Mouse (Mus musculus) lung, postnatal 0 days (tissue): ENCODE measurements around the gene Mdga1. TPM values are rescaled to one million over a fixed set of nuclear protein-coding genes. Genes with fewer than 3 reads are reported as not detected.

Experiments used
- ATAC-seq: fragments of 200-750 bp; cut with Nextera tagmentation; 2 replicates; pipeline ENCODE4 v1.8.0; 2017; ENCODE audit warnings: moderate library complexity
- DNase-seq: peaks from one replicate; pipeline ENCODE4 v3.0.0-alpha.2; 2016; ENCODE audit warnings: low spot score
- H3K27ac ChIP-seq: fragments of 300-500 bp; sonication (generic); 2 replicates; pipeline ENCODE4 v1.5.1; 2014; ENCODE audit warnings: antibody characterized with exemption, mild to moderate bottlenecking, low read length, mixed read lengths
- H3K27me3 ChIP-seq: fragments of 300-500 bp; sonication (generic); replicated peaks from 2 replicates; pipeline ENCODE4 v1.6.1; 2014; ENCODE audit warnings: low read length, mixed read lengths; ENCODE audit not compliant: insufficient read depth
- H3K36me3 ChIP-seq: fragments of 300-500 bp; sonication (generic); 2 replicates; pipeline ENCODE4 v1.6.1; 2014; ENCODE audit warnings: low read length, mixed read lengths; ENCODE audit not compliant: insufficient read depth
- H3K4me1 ChIP-seq: fragments of 300-500 bp; sonication (generic); 2 replicates; pipeline ENCODE4 v1.6.1; 2014; ENCODE audit warnings: antibody characterized with exemption, low read depth, low read length, mixed read lengths; ENCODE audit not compliant: insufficient read depth
- H3K4me2 ChIP-seq: fragments of 300-500 bp; sonication (generic); replicated peaks from 2 replicates; pipeline ENCODE4 v1.6.1; 2014; ENCODE audit warnings: low read depth, mild to moderate bottlenecking, low read length, moderate library complexity, mixed read lengths
- H3K4me3 ChIP-seq: fragments of 300-500 bp; sonication (generic); 2 replicates; pipeline ENCODE4 v1.5.1; 2014; ENCODE audit warnings: low read depth, low read length
- H3K9ac ChIP-seq: fragments of 300-500 bp; sonication (generic); replicated peaks from 2 replicates; pipeline ENCODE4 v1.6.1; 2014; ENCODE audit warnings: low read depth, mild to moderate bottlenecking
- H3K9me3 ChIP-seq: fragments of 300-500 bp; sonication (generic); 2 replicates; pipeline ENCODE4 v1.6.1; 2016; ENCODE audit warnings: low read length, mixed read lengths
- CTCF ChIP-seq: IDR thresholded peaks from 2 replicates; pipeline ENCODE4 v1.5.1; 2016; ENCODE audit warnings: antibody characterized with exemption, mild to moderate bottlenecking
- EP300 ChIP-seq: IDR thresholded peaks from 2 replicates; pipeline ENCODE4 v1.6.1; 2016; ENCODE audit warnings: antibody characterized with exemption, mild to moderate bottlenecking, control low read depth
- WGBS: fragments of 180-500 bp; shearing (Covaris S2); extraction: QIAGEN DNeasy Blood & Tissue Kit; methylation state at CpG from one replicate; pipeline ENCODE4 v1.1.7; 2014; 5-methylcytosine and 5-hydroxymethylcytosine counted together
- polyA plus RNA-seq: library from polyadenylated mRNA; unstranded; fragments of >200 nt; fragmentation: Nextera tagmentation; extraction: Ambion mirVana; gene quantifications from 2 replicates; pipeline ENCODE4 v1.2.1, GENCODE M21; 2015

Mdga1 gene
- polyA plus RNA-seq, 1 experiment from 2014 or later, result 3.2 TPM

DNA sequence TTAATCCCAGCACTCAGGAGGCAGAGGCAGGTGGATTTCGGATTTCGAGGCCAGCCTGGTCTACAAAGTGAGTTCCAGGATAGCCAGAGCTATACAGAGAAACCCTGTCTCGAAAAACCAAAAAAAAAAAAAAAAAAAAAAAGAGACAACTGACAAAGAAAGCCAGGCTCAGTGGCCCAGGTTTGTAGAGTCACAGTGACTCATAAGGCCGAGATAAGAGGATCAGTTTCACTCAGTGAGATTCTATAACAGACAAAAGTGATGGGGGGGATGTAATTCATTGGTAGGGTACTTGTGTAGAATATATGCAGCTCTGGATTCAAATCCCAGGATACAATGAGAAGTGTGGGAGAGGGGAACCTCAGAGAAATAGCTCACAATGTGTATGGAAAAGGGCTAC, 24.6 kb upstream of the Mdga1 start:
- Histone ChIP-seq H3K27ac (no peak overlapping the region), H3K4me1 (no peaks in the 10 kb centered on the region), H3K9ac (no peak overlapping the region), H3K36me3 (no peaks in the 10 kb centered on the region), H3K9me3 (no peaks in the 10 kb centered on the region), H3K4me2 (no peak overlapping the region), H3K27me3 (no peaks in the 10 kb centered on the region), H3K4me3 (no peak overlapping the region)
- DNase-seq, result no peak
- no peak for TF ChIP-seq EP300
- no peak for TF ChIP-seq CTCF
- WGBS, result 69% methylated on average over 4 of the region's 4 CpGs
- ATAC-seq, result no peak

DNA sequence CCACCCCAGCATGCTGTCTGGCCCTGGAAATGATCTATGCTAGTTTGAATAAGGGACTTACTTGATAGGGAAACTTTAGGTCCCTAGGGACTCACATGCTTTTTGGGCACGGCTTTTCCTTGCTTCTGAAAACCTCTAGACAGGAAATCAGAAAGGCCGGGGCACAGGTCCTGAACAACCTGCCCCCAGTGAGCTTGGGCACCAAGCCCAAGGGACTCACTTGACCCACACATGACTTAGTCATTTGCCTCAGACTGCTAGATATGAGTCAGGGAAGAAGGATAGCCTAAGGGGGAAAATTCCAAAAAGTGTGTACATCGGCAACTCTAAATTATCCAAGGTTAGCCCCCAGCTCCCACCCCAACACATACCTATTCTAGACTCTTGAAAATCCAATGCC, 24.1 kb upstream of the Mdga1 start:
- Histone ChIP-seq H3K9me3 (no peaks in the 10 kb centered on the region), H3K4me3 (no peak overlapping the region), H3K27me3 (no peaks in the 10 kb centered on the region), H3K27ac (no peak overlapping the region), H3K36me3 (no peaks in the 10 kb centered on the region), H3K4me1 (no peaks in the 10 kb centered on the region), H3K9ac (no peak overlapping the region), H3K4me2 (no peak overlapping the region)
- DNase-seq (no peak), ATAC-seq (no peak)
- TF ChIP-seq CTCF (no peak), EP300 (no peak)
- WGBS, result 81% methylated on average over 3 of the region's 3 CpGs

DNA sequence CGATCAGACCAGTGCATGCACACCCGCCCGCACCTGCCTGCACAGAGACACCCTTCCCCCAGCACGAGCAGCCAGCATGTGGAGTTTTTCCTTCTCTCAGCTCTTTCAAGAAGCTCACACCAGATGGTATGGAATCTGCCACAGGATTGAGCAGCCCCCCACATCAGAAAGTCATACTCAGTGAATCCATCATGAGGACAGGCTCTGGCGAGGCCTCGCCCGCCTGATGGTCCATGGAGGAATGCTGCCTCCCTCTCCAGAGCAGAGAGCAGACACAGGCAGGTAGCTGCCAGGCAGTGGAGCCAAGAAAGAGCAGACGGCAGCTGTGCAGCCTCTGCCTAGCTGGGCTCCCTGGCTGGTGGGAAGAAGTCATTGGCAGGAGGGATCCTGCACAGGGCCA, 23.6 kb upstream of the Mdga1 start:
- no peak for TF ChIP-seq EP300
- no peak for TF ChIP-seq CTCF
- Histone ChIP-seq H3K9ac (no peak overlapping the region), H3K27ac (no peak overlapping the region), H3K4me2 (no peak overlapping the region), H3K4me1 (no peaks in the 10 kb centered on the region), H3K36me3 (no peaks in the 10 kb centered on the region), H3K4me3 (no peak overlapping the region), H3K27me3 (no peaks in the 10 kb centered on the region), H3K9me3 (no peaks in the 10 kb centered on the region)
- DNase-seq (no peak), ATAC-seq (no peak)
- WGBS, result 76% methylated on average over 8 of the region's 8 CpGs

DNA sequence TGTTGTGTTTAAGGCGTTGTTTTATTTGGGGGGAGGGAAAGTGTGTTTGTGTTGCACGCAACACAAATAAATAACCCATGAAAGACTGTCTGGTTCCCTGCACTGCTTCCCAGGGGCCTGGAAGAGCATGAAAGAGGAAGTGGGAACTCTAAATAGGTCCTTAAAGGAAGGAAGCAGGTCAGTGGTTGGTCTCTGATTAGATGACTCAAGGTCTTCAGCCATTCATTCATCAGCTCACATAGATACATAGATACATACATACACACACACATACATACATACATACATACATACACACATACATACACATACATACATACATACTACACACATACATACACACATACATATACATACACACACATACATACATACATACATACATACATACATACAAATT, 21.0 kb upstream of the Mdga1 start:
- Histone ChIP-seq H3K9me3 (no peaks in the 10 kb centered on the region), H3K27ac (no peak overlapping the region), H3K4me1 (no peaks in the 10 kb centered on the region), H3K4me2 (no peak overlapping the region), H3K27me3 (no peaks in the 10 kb centered on the region), H3K9ac (no peak overlapping the region), H3K4me3 (no peak overlapping the region), H3K36me3 (no peaks in the 10 kb centered on the region)
- DNase-seq, result no peak
- TF ChIP-seq EP300 (no peak), CTCF (no peak)
- 61% methylated on average over 2 of the region's 2 CpGs for WGBS
- ATAC-seq, result no peak

DNA sequence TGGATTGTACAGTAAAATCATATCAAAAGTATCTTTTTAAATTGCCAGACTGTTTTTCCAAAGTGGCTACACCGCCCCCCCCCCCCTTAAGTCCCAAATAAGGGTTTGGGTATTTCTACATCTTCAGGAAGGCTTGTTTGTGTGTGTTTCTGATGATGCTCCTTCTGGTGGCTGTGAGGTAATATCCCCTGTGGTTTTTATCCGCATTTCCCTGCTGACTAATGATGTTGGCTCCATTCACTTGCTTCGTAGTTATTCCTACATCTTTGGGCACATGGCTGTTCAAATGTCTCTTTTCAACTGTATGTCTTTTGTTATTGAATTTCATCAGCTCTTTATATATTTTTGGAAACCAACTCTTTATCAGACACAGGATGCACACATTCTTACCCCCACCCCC, 20.2 kb upstream of the Mdga1 start:
- DNase-seq (no peak), ATAC-seq (no peak)
- Histone ChIP-seq H3K4me2 (no peak overlapping the region), H3K36me3 (no peaks in the 10 kb centered on the region), H3K9me3 (no peaks in the 10 kb centered on the region), H3K27me3 (no peaks in the 10 kb centered on the region), H3K27ac (no peak overlapping the region), H3K4me3 (no peak overlapping the region), H3K9ac (no peak overlapping the region), H3K4me1 (no peaks in the 10 kb centered on the region)
- WGBS, result 87% methylated on average over 3 of the region's 3 CpGs
- TF ChIP-seq CTCF, result no peak
- no peak for TF ChIP-seq EP300

DNA sequence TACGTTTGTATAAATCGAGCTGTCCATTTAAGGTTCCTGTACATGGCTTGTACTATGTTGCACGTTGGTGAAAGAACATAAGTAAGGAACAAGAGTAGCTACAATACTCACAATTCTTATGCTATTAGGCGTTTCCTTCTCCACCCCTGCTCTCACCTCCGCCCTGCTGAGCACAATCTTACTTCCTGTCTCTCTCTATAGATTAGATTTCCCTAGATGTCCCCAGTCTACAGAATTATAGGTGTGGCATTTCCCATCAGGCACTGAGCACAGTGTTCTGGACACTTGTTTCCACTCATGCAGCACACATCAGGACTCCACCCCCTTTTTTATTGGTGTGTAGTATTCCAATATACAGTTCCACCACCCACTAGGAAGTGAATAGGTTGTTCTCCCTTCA, 19.8 kb upstream of the Mdga1 start:
- ATAC-seq (no peak), DNase-seq (no peak)
- Histone ChIP-seq H3K4me2 (no peak overlapping the region), H3K9me3 (no peaks in the 10 kb centered on the region), H3K4me1 (no peaks in the 10 kb centered on the region), H3K36me3 (no peaks in the 10 kb centered on the region), H3K27ac (no peak overlapping the region), H3K27me3 (no peaks in the 10 kb centered on the region), H3K4me3 (no peak overlapping the region), H3K9ac (no peak overlapping the region)
- TF ChIP-seq EP300 (no peak), CTCF (no peak)
- WGBS, result 85% methylated on average over 5 of the region's 5 CpGs

DNA sequence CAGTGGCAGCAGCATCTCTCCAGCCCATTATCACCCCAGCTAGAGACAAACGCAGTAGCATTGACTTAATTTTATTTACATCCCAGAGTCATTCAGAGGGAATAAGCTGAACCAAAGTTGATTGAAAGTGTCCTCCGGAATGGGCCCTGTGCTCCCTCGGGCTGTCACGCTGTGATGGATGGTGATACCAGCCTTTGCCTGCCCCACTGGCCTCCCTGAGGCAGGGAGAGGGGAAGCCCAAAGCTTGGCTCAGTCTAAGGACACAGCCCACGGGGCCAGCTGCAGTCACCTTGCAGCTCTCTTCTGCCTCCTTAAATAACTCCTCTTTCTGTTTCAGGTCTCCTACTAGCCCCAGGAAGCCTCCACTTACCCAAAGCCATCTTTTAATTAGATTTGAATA, 18.3 kb upstream of the Mdga1 start:
- TF ChIP-seq EP300 (no peak), CTCF (no peak)
- Histone ChIP-seq H3K4me1 (no peaks in the 10 kb centered on the region), H3K27ac (no peak overlapping the region), H3K9ac (no peak overlapping the region), H3K36me3 (no peaks in the 10 kb centered on the region), H3K4me2 (no peak overlapping the region), H3K9me3 (no peaks in the 10 kb centered on the region), H3K4me3 (no peak overlapping the region), H3K27me3 (no peaks in the 10 kb centered on the region)
- DNase-seq (no peak), ATAC-seq (no peak)
- 15% methylated on average over 5 of the region's 5 CpGs for WGBS
